Mouse (Mus musculus): ENCODE results near the gene Gm10666.
"Not testable (repeated sequence)": the region's sequence is repeated elsewhere in the genome, so short reads cannot be mapped to it uniquely, and the experiment has no call there.

Gene Gm10666

DNA sequence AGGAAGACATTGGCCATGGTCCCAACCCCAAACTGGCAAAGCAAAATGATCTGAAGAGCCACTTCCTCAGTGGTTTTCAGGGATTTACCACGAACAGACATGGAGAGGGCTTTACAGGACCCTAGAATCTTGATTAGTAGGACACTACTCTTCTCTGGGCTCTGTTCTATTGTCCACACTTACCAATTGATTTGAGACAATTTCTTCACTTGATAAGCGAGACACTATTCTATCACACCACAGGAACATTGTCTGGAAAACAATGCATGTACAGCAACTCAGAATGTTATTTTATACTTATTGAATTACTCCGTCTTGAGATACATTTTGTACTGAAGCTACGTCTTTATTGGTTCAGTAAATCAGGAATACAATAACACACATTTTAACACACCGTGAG lies at the start of gene Gm10666:
Gene Gm10666, minus strand, starts transcription at position 101 of the 400 bp plus-strand sequence.
- DNase-seq (ENCODE audit: low spot score), result not testable (repeated sequence)

DNA sequence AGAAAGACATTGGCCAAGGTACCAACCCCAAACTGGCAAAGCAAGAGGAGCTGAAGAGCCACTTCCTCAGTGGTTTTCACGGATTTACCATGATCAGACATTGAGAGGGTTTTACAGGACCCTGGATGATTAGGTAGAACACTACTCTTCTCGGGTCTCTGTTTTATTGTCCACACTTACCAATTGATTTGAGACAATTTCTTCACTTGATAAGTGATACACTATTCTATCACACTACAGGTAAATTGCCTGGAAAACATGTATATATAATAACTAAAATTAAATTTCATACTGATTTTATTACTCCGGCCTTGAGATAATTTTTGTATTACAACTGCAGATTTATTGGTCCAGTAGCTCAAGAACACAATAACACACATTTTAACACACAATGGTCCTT lies 29.4 kb upstream of the Gm10666 start, which contains the start of gene Vmn1r142:
Gene Vmn1r142, minus strand, starts transcription at position 101 of the 400 bp plus-strand sequence.
- not testable (repeated sequence) for DNase-seq (ENCODE audit: low spot score)

DNA sequence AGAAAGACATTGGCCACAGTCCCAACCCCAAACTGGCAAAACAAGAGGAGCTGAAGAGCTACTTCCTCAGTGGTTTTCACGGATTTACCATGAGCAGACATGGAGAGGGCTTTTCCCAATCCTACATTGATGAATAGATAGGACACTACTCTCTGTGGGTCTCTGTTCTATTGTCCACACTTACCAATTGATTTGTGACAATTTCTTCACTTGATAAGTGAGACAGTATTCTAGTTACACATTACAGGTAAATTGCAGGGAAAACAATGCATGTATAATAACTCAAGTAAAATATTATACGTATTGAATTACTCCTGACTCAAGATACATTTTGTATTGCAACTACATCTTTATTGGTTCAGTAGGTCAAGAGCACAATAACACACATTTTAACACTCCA lies 16.4 kb downstream of the Gm10666 start, which contains the start of gene Gm16451:
Gene Gm16451, minus strand, starts transcription at position 101 of the 400 bp plus-strand sequence.
- DNase-seq (ENCODE audit: low spot score), result not testable (repeated sequence)
